Mouse (Mus musculus): ENCODE data around the gene Vmn1r215. TPM values are rescaled to one million over a fixed set of nuclear protein-coding genes. Genes with fewer than 3 reads are reported as not detected.
"Not testable (repeated sequence)": the region's sequence is repeated elsewhere in the genome, so short reads cannot be mapped to it uniquely, and the experiment has no call there.

The Vmn1r215 gene
- polyA plus RNA-seq (2015; fragmentation: Nextera tagmentation; extraction: Ambion mirVana): not detected in 2 replicates

GRCm38 (mm10) chr13:23067725-23068124 lies at the start of gene Vmn1r215:
TSS of gene Vmn1r215 (plus strand) at chr13:23068025.
- no peak within 1 kb of the TSS for H3K27ac ChIP-seq
- no peaks in the 10 kb centered on the region for H3K36me3 ChIP-seq
- H3K9me3 ChIP-seq: no peaks in the 10 kb centered on the region
- H3K4me2 ChIP-seq: no peak within 1 kb of the TSS
- H3K4me1 ChIP-seq (replicated peaks): no peaks in the 10 kb centered on the region
- H3K27me3 ChIP-seq: no peaks in the 10 kb centered on the region
- WGBS: 93% methylated on average over 1 of the region's 1 CpGs
- no peak within 1 kb of the TSS for H3K9ac ChIP-seq
- no peak for ATAC-seq (ENCODE audit: low FRiP score)
- H3K4me3 ChIP-seq: no peak within 1 kb of the TSS

GRCm38 (mm10) chr13:23018158-23018557 lies 49.7 kb upstream of the Vmn1r215 start:
- no peak overlapping the region for H3K4me3 ChIP-seq
- no peaks in the 10 kb centered on the region for H3K27me3 ChIP-seq
- H3K4me2 ChIP-seq: no peak overlapping the region
- H3K9me3 ChIP-seq: no peaks in the 10 kb centered on the region
- no peak for ATAC-seq (ENCODE audit: low FRiP score)
- no peak overlapping the region for H3K27ac ChIP-seq
- no peak overlapping the region for H3K9ac ChIP-seq
- H3K36me3 ChIP-seq: no peaks in the 10 kb centered on the region
- H3K4me1 ChIP-seq (replicated peaks): no peaks in the 10 kb centered on the region

GRCm38 (mm10) chr13:23024812-23025211 lies 43.0 kb upstream of the Vmn1r215 start:
- H3K9ac ChIP-seq: no peak overlapping the region
- no peaks in the 10 kb centered on the region for H3K9me3 ChIP-seq
- no peak for ATAC-seq (ENCODE audit: low FRiP score)
- H3K4me3 ChIP-seq: no peak overlapping the region
- H3K4me2 ChIP-seq: no peak overlapping the region
- H3K36me3 ChIP-seq: no peaks in the 10 kb centered on the region
- no peaks in the 10 kb centered on the region for H3K4me1 ChIP-seq (replicated peaks)
- H3K27me3 ChIP-seq: no peaks in the 10 kb centered on the region
- no peak overlapping the region for H3K27ac ChIP-seq

- WGBS: 93% methylated on average over 3 of the region's 3 CpGs
- H3K4me3 ChIP-seq: no peak within 1 kb of the TSS
- no peaks in the 10 kb centered on the region for H3K36me3 ChIP-seq
Measured at GRCm38 (mm10) chr13:23030118-23030517, 37.7 kb upstream of the Vmn1r215 start, which contains the start of gene Vmn1r214. TSS of gene Vmn1r214 (plus strand) at chr13:23030418.

GRCm38 (mm10) chr13:23057778-23058177 lies 10.0 kb upstream of the Vmn1r215 start:
- Histone ChIP-seq H3K4me3 (no peak overlapping the region), H3K27me3 (no peaks in the 10 kb centered on the region), H3K9ac (no peak overlapping the region), H3K4me2 (no peak overlapping the region), H3K27ac (no peak overlapping the region), H3K9me3 (no peaks in the 10 kb centered on the region), H3K4me1 (replicated peaks) (no peaks in the 10 kb centered on the region), H3K36me3 (no peaks in the 10 kb centered on the region)
- 52% methylated on average over 1 of the region's 1 CpGs for WGBS
- ATAC-seq (ENCODE audit: low FRiP score): no peak

More at GRCm38 (mm10) chr13:23030118-23030517, 37.7 kb upstream of the Vmn1r215 start, which contains the start of gene Vmn1r214:
- Histone ChIP-seq H3K4me2 (no peak within 1 kb of the TSS), H3K27me3 (no peaks in the 10 kb centered on the region), H3K27ac (no peak within 1 kb of the TSS), H3K9me3 (no peaks in the 10 kb centered on the region), H3K9ac (no peak within 1 kb of the TSS), H3K4me1 (replicated peaks) (no peaks in the 10 kb centered on the region)
- ATAC-seq (ENCODE audit: low FRiP score): no peak

GRCm38 (mm10) chr13:23069312-23069711 lies 1.5 kb downstream of the Vmn1r215 start:
- H3K9me3 ChIP-seq: no peaks in the 10 kb centered on the region
- WGBS: 94% methylated on average over 2 of the region's 2 CpGs
- H3K4me1 ChIP-seq (replicated peaks): no peaks in the 10 kb centered on the region
- H3K36me3 ChIP-seq: no peaks in the 10 kb centered on the region
- no peak overlapping the region for H3K9ac ChIP-seq
- H3K27me3 ChIP-seq: no peaks in the 10 kb centered on the region
- H3K4me3 ChIP-seq: no peak overlapping the region
- no peak overlapping the region for H3K4me2 ChIP-seq
- no peak for ATAC-seq (ENCODE audit: low FRiP score)
- H3K27ac ChIP-seq: no peak overlapping the region

- Histone ChIP-seq H3K4me2 (no peak overlapping the region), H3K27me3 (no peaks in the 10 kb centered on the region), H3K9ac (no peak overlapping the region), H3K4me3 (no peak overlapping the region), H3K27ac (no peak overlapping the region), H3K9me3 (no peaks in the 10 kb centered on the region), H3K36me3 (no peaks in the 10 kb centered on the region), H3K4me1 (replicated peaks) (no peaks in the 10 kb centered on the region)
- ATAC-seq (ENCODE audit: low FRiP score): no peak
- 88% methylated on average over 4 of the region's 4 CpGs for WGBS
Measured at GRCm38 (mm10) chr13:23094386-23094785, 26.6 kb downstream of the Vmn1r215 start.

GRCm38 (mm10) chr13:23118126-23118525 lies 50.3 kb downstream of the Vmn1r215 start, which contains the start of gene Vmn1r217:
TSS of gene Vmn1r217 (minus strand) at chr13:23118226.
- not testable (repeated sequence) for ATAC-seq (ENCODE audit: low FRiP score); H3K4me1 ChIP-seq (replicated peaks)

GRCm38 (mm10) chr13:23120611-23121010 lies 52.8 kb downstream of the Vmn1r215 start:
- ATAC-seq (ENCODE audit: low FRiP score): no peak
- no peak overlapping the region for H3K4me3 ChIP-seq
- WGBS: 93% methylated on average over 2 of the region's 2 CpGs
- no peaks in the 10 kb centered on the region for H3K27me3 ChIP-seq
- no peaks in the 10 kb centered on the region for H3K4me1 ChIP-seq (replicated peaks)
- H3K4me2 ChIP-seq: no peak overlapping the region
- H3K36me3 ChIP-seq: no peaks in the 10 kb centered on the region
- H3K27ac ChIP-seq: no peak overlapping the region
- H3K9ac ChIP-seq: no peak overlapping the region
- H3K9me3 ChIP-seq: no peaks in the 10 kb centered on the region

More at GRCm38 (mm10) chr13:23118126-23118525, 50.3 kb downstream of the Vmn1r215 start, which contains the start of gene Vmn1r217:
- H3K9ac ChIP-seq, H3K4me2 ChIP-seq, H3K27me3 ChIP-seq, H3K27ac ChIP-seq, H3K9me3 ChIP-seq, H3K4me3 ChIP-seq, H3K36me3 ChIP-seq: not testable (repeated sequence)
- WGBS: 90% methylated on average over 1 of the region's 1 CpGs

Other genes starting within 250 kb of the Vmn1r215 start
- not detected in 2 replicates for gene Vmn1r210, start 236.7 kb upstream of the Vmn1r215 start, polyA plus RNA-seq (2015; fragmentation: Nextera tagmentation; extraction: Ambion mirVana)
- gene Vmn1r211, start 210.5 kb upstream of the Vmn1r215 start, polyA plus RNA-seq (2015; fragmentation: Nextera tagmentation; extraction: Ambion mirVana): not detected in 2 replicates
- not detected in 2 replicates for gene Vmn1r212, start 183.8 kb upstream of the Vmn1r215 start, polyA plus RNA-seq (2015; fragmentation: Nextera tagmentation; extraction: Ambion mirVana)
- gene Vmn1r213, start 60.4 kb upstream of the Vmn1r215 start, polyA plus RNA-seq (2015; fragmentation: Nextera tagmentation; extraction: Ambion mirVana): not detected in 2 replicates
- not detected in 2 replicates for gene Vmn1r214, start 37.6 kb upstream of the Vmn1r215 start, polyA plus RNA-seq (2015; fragmentation: Nextera tagmentation; extraction: Ambion mirVana)
- gene Vmn1r217, start 50.2 kb downstream of the Vmn1r215 start, polyA plus RNA-seq (2015; fragmentation: Nextera tagmentation; extraction: Ambion mirVana): not detected in 2 replicates
- gene Vmn1r218, start 65.1 kb downstream of the Vmn1r215 start, polyA plus RNA-seq (2015; fragmentation: Nextera tagmentation; extraction: Ambion mirVana): 0.03 TPM in 1 of 2 replicates, not detected in the other
- not detected in 2 replicates for gene Vmn1r219, start 91.3 kb downstream of the Vmn1r215 start, polyA plus RNA-seq (2015; fragmentation: Nextera tagmentation; extraction: Ambion mirVana)
- not detected in 2 replicates for gene Vmn1r220, start 120.0 kb downstream of the Vmn1r215 start, polyA plus RNA-seq (2015; fragmentation: Nextera tagmentation; extraction: Ambion mirVana)
- not detected in 2 replicates for gene Vmn1r221, start 146.1 kb downstream of the Vmn1r215 start, polyA plus RNA-seq (2015; fragmentation: Nextera tagmentation; extraction: Ambion mirVana)
- gene Vmn1r222, start 167.9 kb downstream of the Vmn1r215 start, polyA plus RNA-seq (2015; fragmentation: Nextera tagmentation; extraction: Ambion mirVana): not detected in 2 replicates
- not detected in 2 replicates for gene Vmn1r223, start 179.1 kb downstream of the Vmn1r215 start, polyA plus RNA-seq (2015; fragmentation: Nextera tagmentation; extraction: Ambion mirVana)

Measured in hindbrain, embryonic 13.5 days (tissue).